Mouse (Mus musculus) thymus, postnatal 4 days (tissue): ENCODE measurements around the gene Psors1c2.

Experiments
- DNase-seq: peaks from one replicate; pipeline ENCODE4 v3.0.0; 2021

The Psors1c2 gene

DNA sequence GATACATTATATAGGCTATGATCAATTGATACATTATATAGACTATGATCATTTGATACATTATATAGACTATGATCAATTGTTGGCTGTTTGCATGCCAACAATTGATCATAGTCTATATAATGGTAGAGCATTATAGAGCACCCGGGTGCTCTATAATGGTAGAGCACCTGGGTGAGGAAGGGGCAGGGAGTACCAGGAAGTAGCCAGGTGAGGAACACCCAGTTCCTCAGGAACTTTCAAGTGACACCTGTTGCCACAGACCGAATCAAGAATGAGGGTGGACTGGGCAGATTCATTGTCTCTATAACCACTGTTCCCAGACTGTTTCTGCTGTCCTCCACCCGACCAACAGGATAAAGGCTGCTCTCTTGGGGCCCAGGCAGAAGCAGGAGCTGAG is 34.1 kb downstream of the Psors1c2 start, which contains the start of gene 2300002M23Rik:
2300002M23Rik (plus strand) TSS at position 301 of the 400 bp plus-strand sequence.
- no peak for DNase-seq

DNA sequence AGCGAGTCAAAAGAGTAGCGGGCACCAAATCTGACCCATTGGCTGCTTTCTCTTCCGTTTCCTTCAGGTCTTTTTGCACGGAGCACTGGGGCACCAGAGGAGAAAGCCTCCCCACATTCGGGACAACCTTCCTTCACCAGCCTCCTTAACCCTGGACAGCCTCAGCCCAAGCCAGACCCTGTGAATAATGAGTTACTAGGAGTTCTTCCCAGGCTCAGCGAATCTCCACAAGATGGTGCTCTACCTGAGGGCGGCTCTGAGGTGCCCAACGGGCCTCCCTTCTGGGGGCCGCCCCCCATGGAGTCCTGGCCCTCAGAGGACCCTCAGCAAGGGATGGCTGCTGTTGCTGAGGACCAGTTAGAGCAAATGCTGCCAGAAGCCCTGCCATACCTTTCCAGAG is 34.8 kb downstream of the Psors1c2 start:
- DNase-seq = no peak

DNA sequence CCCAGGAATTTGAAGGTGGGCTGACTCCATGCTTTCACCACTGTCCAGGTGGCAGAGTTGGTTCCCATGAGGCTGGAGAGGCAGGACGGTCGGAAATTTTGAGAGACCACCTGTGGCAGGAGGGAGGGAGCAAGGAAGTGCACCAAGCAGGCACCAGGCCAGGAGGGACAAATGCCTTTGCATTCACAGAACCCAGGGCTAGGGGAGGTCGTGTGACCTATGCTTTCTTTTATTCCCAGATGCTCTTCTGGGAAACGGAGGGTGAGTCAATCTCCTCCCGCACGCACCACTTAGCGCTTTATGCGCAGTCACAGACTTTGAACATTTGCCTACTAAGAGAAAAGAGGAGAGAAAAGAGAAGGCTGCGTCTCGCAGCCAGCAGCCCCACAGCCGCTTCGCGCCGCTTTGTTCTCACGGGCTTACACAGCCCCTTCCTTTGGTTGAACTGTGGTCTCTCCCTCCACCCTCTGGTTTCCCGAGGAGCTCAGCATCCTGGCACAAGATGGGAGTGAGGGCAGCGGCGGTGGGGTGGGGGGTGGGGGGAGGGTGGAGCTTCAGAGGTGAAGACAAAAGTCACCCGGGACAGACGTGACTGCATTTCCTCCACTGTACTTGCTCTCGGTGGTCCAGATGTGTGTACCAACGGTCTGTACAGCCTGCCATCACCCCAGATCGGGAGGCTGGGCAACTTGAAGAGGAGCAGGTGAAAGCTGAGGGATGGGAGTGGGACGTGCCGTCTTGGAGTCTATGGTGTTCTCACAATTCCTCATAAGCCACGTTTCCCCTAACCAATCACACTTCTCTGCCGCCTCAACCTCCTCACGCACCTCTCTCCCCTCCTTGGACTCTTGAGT is 36.3 kb downstream of the Psors1c2 start:
- peak; percentile 47 for DNase-seq

DNA sequence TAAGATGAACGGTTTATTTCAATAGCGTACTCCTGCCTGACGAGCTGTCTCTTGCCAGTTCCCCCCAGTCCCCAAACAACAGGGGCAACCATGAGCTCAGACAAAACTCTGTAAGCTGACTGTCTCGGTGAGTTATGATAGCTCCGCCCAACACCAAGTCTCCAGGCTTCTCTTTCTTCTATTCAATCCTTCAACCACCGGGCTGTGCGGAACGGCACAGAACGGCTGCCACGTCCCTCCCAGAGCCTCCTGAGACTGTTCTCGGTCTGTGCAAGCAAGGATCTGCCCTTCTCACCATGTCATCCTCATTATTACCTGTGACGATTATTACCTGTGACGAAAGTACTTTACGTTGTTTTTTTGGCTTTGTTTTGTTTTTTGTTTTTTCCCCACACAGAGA is 37.8 kb downstream of the Psors1c2 start:
- no peak for DNase-seq

DNA sequence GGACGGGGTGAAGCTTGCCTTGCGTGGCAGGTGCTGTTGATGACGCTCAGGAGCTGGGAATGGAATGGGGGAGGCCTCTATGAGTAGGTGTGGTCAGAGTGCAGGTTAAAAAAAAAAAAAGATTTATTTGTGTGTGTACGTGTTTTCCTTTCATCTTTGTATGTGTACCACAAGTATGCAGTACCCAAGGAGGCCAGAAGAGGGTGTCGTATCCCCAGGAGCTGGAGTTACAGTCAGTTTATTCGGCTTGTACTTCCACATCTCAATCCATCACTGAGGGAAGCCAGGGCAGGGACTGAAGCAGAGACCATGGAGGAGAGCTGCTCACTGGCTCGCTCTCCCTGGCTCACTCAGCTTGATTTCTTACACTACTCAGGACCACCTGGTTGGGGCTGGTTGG is 38.5 kb downstream of the Psors1c2 start:
- DNase-seq = no peak

DNA sequence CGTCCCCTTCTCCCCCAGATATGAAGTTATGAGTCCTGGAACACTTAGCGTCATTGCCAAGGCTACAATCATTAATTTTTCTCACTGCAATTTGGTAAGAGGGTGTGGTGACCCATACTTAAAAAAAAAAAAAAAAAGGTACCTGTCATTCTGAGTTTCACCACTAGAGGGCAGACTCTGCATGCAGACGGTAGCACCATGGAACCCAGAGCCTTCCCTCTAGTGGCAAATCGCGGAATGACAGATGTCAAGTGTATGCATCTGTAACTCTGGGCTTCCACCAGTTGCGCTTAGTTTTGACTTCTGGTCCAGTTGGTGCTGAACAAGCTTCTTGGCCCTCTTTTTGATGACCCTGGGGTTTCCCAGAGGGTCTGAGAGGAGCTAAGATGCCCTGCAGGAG is 45.2 kb downstream of the Psors1c2 start:
- peak; percentile 93 for DNase-seq

DNA sequence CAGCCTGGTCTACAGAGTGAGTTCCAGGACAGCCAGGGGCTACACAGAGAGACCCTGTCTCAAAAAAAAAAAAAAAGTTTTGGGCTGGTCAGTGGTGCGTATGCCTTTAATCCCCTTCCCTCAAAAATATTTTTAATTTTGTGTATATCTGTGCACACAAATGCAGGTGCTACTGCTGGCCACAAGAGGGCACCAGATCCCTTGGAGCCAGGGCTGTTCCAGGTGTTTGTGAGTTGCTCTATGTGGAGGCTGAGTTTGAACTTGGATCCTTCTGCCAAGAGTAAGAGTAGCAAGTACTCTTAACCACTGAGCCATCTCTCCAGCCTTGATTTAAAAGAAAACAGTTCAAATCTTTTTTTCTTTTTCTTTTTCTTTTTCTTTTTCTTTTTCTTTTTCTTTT is 49.9 kb downstream of the Psors1c2 start:
- DNase-seq = peak; percentile 74
